Mouse (Mus musculus) spleen, postnatal 10 days (tissue): ENCODE measurements around the gene Olfr1157.

Experiments
- DNase-seq, 2 experiments: peaks; one replicate each; pipeline ENCODE4 v3.0.0; 2021 to 2022; ENCODE audit warnings: low spot score in 2 of 2

The Olfr1157 gene

DNA sequence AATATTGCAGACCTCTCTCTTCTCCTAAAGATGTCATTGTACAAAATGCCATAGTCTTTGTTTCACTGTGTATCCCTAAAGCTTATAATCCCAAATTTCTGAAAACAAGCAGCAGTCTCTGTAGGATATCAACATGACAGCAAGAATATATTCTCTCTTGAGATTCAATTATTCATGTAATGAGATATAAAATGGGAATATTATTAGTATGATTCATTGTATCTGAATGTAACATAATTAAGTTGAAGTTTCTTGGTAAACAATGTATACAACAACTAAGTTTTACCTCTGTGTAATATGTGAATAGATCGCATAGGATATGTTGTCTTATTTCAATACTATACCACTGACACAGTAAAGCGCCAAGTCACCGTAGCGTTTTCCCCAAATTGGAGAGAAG, at the start of gene Olfr1157:
Gene Olfr1157, minus strand, starts transcription at position 101 of the 400 bp plus-strand sequence.
- DNase-seq = no peak

GRCm38 (mm10) chr2:88007515-88008318, 39.6 kb upstream of the Olfr1157 start, which contains the start of gene Olfr1160:
Olfr1160 (minus strand) TSS chr2:88008268.
- DNase-seq = no peak

DNA sequence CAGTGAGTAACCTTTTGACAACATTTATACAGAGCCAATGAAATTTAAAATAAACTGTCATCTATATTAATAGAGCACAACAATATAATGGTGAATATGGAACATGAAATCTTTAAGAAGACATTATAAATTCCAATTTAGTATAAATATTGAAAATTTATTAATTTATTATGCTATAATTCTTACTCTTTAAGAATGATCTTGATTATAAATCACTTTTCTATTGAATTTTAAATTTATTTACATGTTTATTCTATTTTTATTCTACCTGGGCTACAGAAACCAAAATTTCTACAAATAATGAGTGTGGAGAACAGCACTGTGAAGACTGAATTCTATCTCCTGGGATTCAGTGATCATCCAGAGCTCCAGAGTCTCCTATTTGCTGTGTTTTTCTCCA, 21.7 kb upstream of the Olfr1157 start, which contains the start of gene Olfr1158:
Gene Olfr1158, plus strand, starts transcription at position 301 of the 400 bp plus-strand sequence.
- no peak for DNase-seq

DNA sequence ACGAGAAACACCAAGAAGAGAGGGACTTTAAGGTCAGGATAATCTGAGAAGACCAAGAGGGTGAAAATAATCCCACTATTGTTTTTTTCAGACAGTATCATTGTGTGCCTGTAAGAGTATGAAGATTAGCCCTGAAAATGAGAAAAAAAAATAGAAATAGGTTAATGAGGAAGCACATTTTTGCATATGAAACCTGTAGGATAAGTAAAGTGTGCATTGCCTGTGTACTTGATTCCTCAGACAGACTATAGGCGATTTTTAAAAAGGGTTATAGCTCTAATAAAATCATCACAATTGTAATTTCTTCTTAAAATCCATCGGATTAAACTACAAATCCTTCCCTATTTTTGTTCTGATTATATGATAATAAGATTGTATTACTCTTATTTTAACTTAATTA, 6.5 kb upstream of the Olfr1157 start, which contains the start of gene Olfr74:
Gene Olfr74, minus strand, starts transcription at position 101 of the 400 bp plus-strand sequence.
- no peak for DNase-seq

DNA sequence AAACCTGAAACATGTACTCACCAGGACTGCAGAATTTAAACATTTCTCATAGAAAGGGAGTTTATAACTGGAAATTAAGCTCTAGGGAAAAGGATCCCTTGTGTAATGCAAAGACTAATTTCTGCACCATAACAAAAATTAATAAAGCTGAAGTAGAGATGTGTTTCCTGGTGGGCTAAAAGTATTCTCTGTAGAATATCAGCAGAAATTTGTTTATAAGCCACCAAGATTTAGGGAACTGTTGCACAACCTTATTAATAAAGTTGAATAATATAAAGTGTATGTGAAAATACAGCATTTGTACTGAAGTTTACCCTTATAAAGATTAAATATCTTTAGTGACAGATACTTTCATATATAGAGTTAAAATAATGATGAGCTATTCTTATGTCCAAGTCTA, 15.1 kb downstream of the Olfr1157 start, which contains the start of gene Olfr1156:
Gene Olfr1156, minus strand, starts transcription at position 101 of the 400 bp plus-strand sequence.
- DNase-seq = no peak

DNA sequence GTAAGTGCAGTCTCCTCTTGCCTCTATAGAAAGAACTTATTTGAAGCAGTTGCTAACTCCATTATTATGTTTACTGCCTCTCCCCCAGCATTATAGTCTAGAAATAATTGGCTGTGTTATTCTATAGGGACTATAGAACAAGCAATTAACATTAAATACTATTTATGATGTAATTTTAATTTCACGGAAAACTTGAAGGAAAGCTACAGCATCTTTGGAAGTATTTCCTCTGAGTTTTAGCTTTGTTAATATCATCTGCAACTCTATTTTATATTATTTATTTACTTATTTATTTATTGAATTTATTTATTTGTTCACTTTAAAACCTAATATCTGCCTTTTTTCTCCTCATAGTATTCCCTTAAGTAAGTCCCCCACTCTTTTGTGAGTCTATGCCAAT, 23.1 kb downstream of the Olfr1157 start, which contains the start of gene Olfr1155:
Gene Olfr1155, minus strand, starts transcription at position 101 of the 400 bp plus-strand sequence.
- no peak for DNase-seq
